Comparison of ENCODE assay signal across 8 mouse cellular contexts in the genomic region with DNA sequence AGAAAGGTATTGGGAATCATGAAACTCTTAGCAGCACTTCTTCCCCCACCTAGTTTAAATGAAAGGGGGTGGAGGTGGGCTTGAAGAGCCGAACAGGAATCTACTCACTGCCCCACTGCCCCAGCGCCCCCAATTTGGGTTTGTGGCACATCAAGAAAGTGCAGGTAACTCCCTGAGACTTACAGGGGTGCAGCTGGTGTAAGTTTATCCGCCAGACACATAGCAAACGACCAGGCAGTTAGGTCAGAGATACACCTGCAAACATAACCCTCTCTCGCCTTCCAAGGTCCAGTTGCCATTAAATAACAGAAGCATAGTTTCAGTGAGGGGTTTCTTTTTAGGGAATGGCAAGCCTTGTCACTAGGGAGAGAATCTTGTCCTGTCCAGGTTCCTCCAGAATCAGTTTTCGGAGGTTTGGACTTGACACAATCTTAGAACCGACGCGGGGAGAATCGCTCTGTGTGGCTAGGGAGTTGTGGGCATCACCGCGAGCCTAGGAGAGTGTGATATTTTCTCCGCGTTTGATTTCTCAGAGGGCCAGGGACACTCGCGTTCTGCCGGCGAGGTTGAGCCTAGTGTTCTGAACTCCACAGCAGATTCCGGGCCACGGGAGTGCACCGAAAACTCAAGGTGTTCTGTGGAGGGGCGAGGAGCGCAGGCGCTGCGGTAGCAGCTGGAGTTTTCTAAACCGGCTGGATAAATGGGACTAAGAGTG. TPM values are rescaled to one million over a fixed set of nuclear protein-coding genes. Genes with fewer than 3 reads are reported as not detected.
DNase-seq lines count a peak whose midpoint lies in the region; ATAC-seq and TF ChIP-seq lines count a peak whose summit lies in the region.
"Had no signal": no experiment of that assay in that cellular context is flagged by ENCODE, and none has a peak within 500 bp of the region (broad histone marks: within the 10 kb centered on the region; RNA-seq: fewer than 3 reads in every experiment).

No protein-coding gene starts in this region.

- H3K27me3 ChIP-seq in lung, embryonic 14.5 days (ENCODE audit: insufficient read depth, low read length), result peaks cover 79% of the 10 kb centered on the region
- H3K27me3 ChIP-seq in forebrain, embryonic 12.5 days, result peaks cover 89% of the 10 kb centered on the region
- H3K27me3 ChIP-seq in limb, embryonic 13.5 days, result peaks cover 96% of the 10 kb centered on the region
- peaks cover 38% of the 10 kb centered on the region for H3K27me3 ChIP-seq in small intestine, adult 2 months (ENCODE audit: control insufficient read depth, insufficient read depth, low read length)

- TF ChIP-seq CTCF in lung, embryonic 14.5 days (IDR thresholded peaks at IDR 0.05; ENCODE audit: low read depth), result no peak
- no peak for TF ChIP-seq CTCF in small intestine, adult 2 months (IDR thresholded peaks at IDR 0.05; ENCODE audit: extremely low read depth, insufficient read length, insufficient replicate concordance, low read depth, low read length)

- peak overlapping the region; percentile 27 for H3K4me3 ChIP-seq in lung, embryonic 14.5 days (ENCODE audit: low read depth, low read length)
- H3K4me3 ChIP-seq in forebrain, embryonic 12.5 days (replicated peaks), result peak overlapping the region; percentile 50
- H3K4me3 ChIP-seq in limb, embryonic 13.5 days, result peak overlapping the region; percentile 39
- peak overlapping the region; percentile 34 for H3K4me3 ChIP-seq in small intestine, adult 2 months (ENCODE audit: low read depth, low read length)

- peak overlapping the region; percentile 54 for H3K4me2 ChIP-seq in lung, embryonic 14.5 days
- H3K4me2 ChIP-seq in forebrain, embryonic 12.5 days, result peak overlapping the region; percentile 86
- peak overlapping the region; percentile 65 for H3K4me2 ChIP-seq in limb, embryonic 13.5 days (replicated peaks)

- TF ChIP-seq POLR2A in small intestine, adult 2 months (IDR thresholded peaks at IDR 0.05; ENCODE audit: low read depth, low read length), result no peak

- 1% methylated on average over 26 of the region's 26 CpGs for WGBS in lung, embryonic 14.5 days
- WGBS in forebrain, embryonic 12.5 days, result 1% methylated on average over 26 of the region's 26 CpGs
- 1% methylated on average over 26 of the region's 26 CpGs for WGBS in limb, embryonic 13.5 days
- WGBS in small intestine, adult 2 months, result 6% methylated on average over 26 of the region's 26 CpGs

- ATAC-seq in lung, embryonic 14.5 days (ENCODE audit: insufficient read depth), result no peak
- no peak for ATAC-seq in forebrain, embryonic 12.5 days (ENCODE audit: low FRiP score)
- ATAC-seq in limb, embryonic 13.5 days (ENCODE audit: low FRiP score, low read depth), result no peak
- ATAC-seq in erythroid progenitor cell, adult 5-6 weeks (replicated peaks; ENCODE audit: low FRiP score, poor library complexity, severe bottlenecking), result no peak

- no peaks in the 10 kb centered on the region for H3K4me1 ChIP-seq in lung, embryonic 14.5 days (ENCODE audit: insufficient read depth)
- peaks cover 44% of the 10 kb centered on the region for H3K4me1 ChIP-seq in forebrain, embryonic 12.5 days
- peaks cover 34% of the 10 kb centered on the region for H3K4me1 ChIP-seq in limb, embryonic 13.5 days
- peaks cover 3% of the 10 kb centered on the region for H3K4me1 ChIP-seq in small intestine, adult 2 months (ENCODE audit: control insufficient read depth, insufficient read depth, insufficient read length, low read length)

- no peak overlapping the region for H3K9ac ChIP-seq in lung, embryonic 14.5 days
- H3K9ac ChIP-seq in forebrain, embryonic 12.5 days, result peak overlapping the region; percentile 53
- no peak overlapping the region for H3K9ac ChIP-seq in limb, embryonic 13.5 days

- no peaks in the 10 kb centered on the region for H3K36me3 ChIP-seq in lung, embryonic 14.5 days (ENCODE audit: insufficient read depth)
- no peaks in the 10 kb centered on the region for H3K36me3 ChIP-seq in forebrain, embryonic 12.5 days (replicated peaks)
- H3K36me3 ChIP-seq in limb, embryonic 13.5 days, result no peaks in the 10 kb centered on the region
- no peaks in the 10 kb centered on the region for H3K36me3 ChIP-seq in small intestine, adult 2 months (ENCODE audit: control insufficient read depth, insufficient read depth, low read length)

- H3K27ac ChIP-seq in lung, embryonic 14.5 days (ENCODE audit: low read depth), result no peak overlapping the region
- 0 out of 2 replicates have a peak overlapping the region, but pooled peaks have one; percentile 46 for H3K27ac ChIP-seq in forebrain, embryonic 12.5 days
- no peak overlapping the region for H3K27ac ChIP-seq in limb, embryonic 13.5 days
- no peak overlapping the region for H3K27ac ChIP-seq in small intestine, adult 2 months (ENCODE audit: insufficient read depth, low read depth, low read length)

- no peak for DNase-seq in lung, embryonic 14.5 days
- DNase-seq in lung, postnatal 25 days (ENCODE audit: low spot score), result no peak
- DNase-seq in adrenal gland, postnatal 4 days (ENCODE audit: low spot score in 2 of 2), result no peak

- H3K9me3 ChIP-seq in lung, embryonic 14.5 days (ENCODE audit: low read depth, low read length), result no peaks in the 10 kb centered on the region
- H3K9me3 ChIP-seq in forebrain, embryonic 12.5 days, result no peaks in the 10 kb centered on the region
- no peaks in the 10 kb centered on the region for H3K9me3 ChIP-seq in limb, embryonic 13.5 days

RNA-seq across cellular contexts. Expression of gene Nxph1, which starts 2.5 kb away (rescaled TPM):
- polyA plus RNA-seq in lung, embryonic 14.5 days (2014; fragmentation: Nextera tagmentation; extraction: Ambion mirVana), result not detected in 2 replicates
- 12.8 TPM in 2 replicates for polyA plus RNA-seq in forebrain, embryonic 12.5 days (2016; fragmentation: Nextera tagmentation; extraction: Ambion mirVana)
- 1.5 and 1.6 TPM in 2 replicates for polyA plus RNA-seq in limb, embryonic 13.5 days (2015; fragmentation: Nextera tagmentation; extraction: Ambion mirVana)
- polyA plus RNA-seq in small intestine, adult 2 months (2012; rRNA removed), result 0.04 TPM in 1 of 2 replicates, not detected in the other
- 1 to 10 TPM; 3.6 to 4.4 TPM for total RNA-seq in adrenal gland, postnatal 4 days (2021)
- not detected in 2 replicates for total RNA-seq in erythroid progenitor cell, adult 5-6 weeks (2015; ENCODE audit: low replicate concordance)
- total RNA-seq in erythroid progenitor cell, adult 5-6 weeks (2017; ENCODE audit: low replicate concordance), result not detected in 2 replicates
- polyA plus RNA-seq: inflammation-experienced regulatory T-cells, adult 6 months had no signal
